Mouse (Mus musculus): ENCODE measurements around the gene Zfp1.

Zfp1 gene

GRCm38 (mm10) chr8:111643264-111644141 is at the start of gene Zfp1:
Gene Zfp1 (plus strand): TSS chr8:111643401.
- DNase-seq (ENCODE audit: low read depth), result peak; percentile 97

GRCm38 (mm10) chr8:111594044-111594840 is 49.0 kb upstream of the Zfp1 start:
- peak; percentile 54 for DNase-seq (ENCODE audit: low read depth)

- DNase-seq (ENCODE audit: low read depth), result peak; percentile 63
Measured at GRCm38 (mm10) chr8:111594951-111595350, 48.2 kb upstream of the Zfp1 start.

GRCm38 (mm10) chr8:111595712-111596484 is 47.3 kb upstream of the Zfp1 start:
- peak; percentile 99 for DNase-seq (ENCODE audit: low read depth)

- DNase-seq (ENCODE audit: low read depth), result no peak
Measured at GRCm38 (mm10) chr8:111596485-111596821, 46.7 kb upstream of the Zfp1 start.

DNA sequence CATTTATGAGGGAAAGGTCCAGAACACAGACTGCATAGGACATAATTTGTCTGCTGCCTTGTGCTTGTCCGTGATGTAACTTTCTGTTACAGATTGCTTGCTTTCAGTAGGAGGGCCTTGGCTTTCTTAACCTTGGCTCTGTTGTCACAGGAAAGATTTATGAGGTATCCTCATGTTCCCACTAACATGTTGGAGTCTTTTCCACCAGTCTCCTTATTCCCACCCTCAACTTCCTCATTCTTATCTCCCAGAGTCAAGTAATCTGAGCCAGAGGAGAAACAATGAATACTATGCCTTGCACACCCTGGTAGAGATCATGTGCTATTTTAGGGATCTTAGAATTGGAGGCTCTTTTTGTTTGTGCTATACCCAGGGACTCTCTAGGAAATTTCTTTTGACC is 45.9 kb upstream of the Zfp1 start:
- DNase-seq (ENCODE audit: low read depth), result peak; percentile 58

DNA sequence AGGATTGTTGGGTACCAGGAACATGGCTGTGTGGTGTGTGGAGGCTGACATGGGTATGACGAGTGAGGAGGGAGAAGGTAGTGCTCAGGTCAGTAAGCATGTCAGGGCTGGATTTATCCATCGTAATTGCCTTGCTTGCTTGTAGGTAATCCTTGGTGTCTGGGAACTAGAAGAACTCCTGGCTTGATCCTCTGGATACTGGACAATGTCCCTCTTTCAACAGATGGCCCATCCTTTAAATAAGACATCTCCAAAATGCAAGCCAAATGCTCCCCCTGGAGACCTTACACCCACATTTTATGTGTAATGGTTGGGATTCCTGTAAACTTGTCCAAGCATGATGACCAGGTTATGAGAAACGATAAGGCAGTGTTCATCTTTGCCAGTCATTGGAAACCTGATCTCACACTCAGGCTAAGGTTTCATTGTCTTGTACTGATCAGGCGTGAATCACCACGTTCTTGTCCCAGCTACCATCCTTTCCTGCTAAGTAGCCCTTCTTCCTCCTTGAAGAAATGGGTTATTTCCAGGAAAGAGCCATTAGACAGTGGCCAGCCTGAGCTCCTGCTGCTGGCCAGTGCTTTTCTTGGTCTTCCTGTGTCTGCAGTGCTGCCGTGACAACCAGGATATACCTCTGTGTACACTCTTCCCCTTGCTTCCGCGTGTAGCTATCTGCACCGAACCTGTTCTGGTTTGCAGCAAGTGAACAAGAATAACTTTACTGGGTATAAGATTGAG is 43.3 kb upstream of the Zfp1 start:
- DNase-seq (ENCODE audit: low read depth), result peak; percentile 67

- DNase-seq (ENCODE audit: low read depth), result no peak
Measured at GRCm38 (mm10) chr8:111602050-111602449, 41.2 kb upstream of the Zfp1 start.

DNA sequence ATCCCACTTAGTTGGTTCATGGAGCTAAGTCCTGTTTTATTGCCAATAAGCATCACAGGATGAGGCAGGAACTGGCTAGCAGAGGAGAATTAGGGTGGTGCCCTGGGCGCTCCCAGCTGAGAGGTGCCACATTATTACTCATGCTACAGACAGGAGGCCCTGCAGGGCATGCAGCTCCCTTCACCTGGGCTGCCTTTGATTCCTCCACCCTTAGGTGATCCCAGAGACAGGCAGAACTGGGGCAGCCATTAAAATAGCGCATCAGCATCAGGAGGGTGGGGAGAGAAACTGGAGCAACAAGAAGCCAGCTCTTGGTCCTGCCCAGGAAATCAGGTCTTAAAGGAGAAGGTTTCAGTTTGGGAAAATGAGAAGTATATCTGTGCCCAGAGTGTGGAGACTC is 38.2 kb upstream of the Zfp1 start:
- DNase-seq (ENCODE audit: low read depth), result no peak

- DNase-seq (ENCODE audit: low read depth), result no peak
Measured at GRCm38 (mm10) chr8:111606961-111607360, 36.2 kb upstream of the Zfp1 start.

DNA sequence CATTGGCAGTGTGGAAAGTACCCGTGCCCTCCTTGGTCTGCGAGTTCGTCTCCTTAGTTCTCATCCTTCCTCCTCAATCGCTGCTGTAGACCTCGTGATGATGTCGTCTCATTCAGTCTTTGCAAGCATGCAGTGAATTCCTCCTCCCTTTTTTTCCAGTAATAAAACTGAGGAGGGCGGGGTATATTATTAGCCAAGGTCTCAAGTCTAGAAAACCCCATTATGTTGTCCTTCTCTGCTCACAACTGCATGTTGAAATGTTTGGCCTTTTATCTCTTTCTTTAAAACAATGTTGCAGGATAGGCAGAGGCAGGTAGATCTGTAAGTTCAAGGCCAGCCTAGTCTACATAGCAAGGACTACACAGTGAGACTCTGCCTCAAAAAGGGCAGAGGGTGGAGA is 35.8 kb upstream of the Zfp1 start:
- no peak for DNase-seq (ENCODE audit: low read depth)

- peak; percentile 61 for DNase-seq (ENCODE audit: low read depth)
Measured at GRCm38 (mm10) chr8:111613181-111613580, 30.0 kb upstream of the Zfp1 start.

GRCm38 (mm10) chr8:111614786-111615701 is 28.2 kb upstream of the Zfp1 start:
- peak; percentile 84 for DNase-seq (ENCODE audit: low read depth)

- DNase-seq (ENCODE audit: low read depth), result peak; percentile 62
Measured at GRCm38 (mm10) chr8:111617812-111618211, 25.4 kb upstream of the Zfp1 start.

- DNase-seq (ENCODE audit: low read depth), result no peak
Measured at GRCm38 (mm10) chr8:111618273-111618672, 24.9 kb upstream of the Zfp1 start.

DNA sequence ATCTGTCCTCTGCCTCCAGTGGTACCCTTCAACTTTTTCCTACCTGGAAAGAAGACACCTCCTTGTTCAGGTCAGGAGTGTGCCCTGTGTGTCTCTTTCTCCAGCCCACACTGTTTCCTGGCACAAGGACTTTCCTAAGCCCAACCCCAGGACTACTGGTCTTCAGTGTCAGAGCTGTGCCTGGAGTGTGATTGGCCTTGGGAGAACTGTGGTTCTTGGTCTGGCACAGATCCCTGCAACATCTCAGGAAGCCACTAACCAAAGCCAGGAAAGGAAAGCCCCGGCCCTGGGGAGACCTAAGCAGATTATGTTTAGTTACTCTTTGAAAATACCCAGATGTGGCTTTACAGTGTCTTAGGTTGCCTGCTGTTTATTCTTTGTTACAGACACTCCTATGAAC is 23.3 kb upstream of the Zfp1 start:
- peak; percentile 93 for DNase-seq (ENCODE audit: low read depth)

GRCm38 (mm10) chr8:111622104-111622503 is 21.1 kb upstream of the Zfp1 start:
- DNase-seq (ENCODE audit: low read depth), result no peak

GRCm38 (mm10) chr8:111622553-111622952 is 20.6 kb upstream of the Zfp1 start:
- DNase-seq (ENCODE audit: low read depth), result no peak

DNA sequence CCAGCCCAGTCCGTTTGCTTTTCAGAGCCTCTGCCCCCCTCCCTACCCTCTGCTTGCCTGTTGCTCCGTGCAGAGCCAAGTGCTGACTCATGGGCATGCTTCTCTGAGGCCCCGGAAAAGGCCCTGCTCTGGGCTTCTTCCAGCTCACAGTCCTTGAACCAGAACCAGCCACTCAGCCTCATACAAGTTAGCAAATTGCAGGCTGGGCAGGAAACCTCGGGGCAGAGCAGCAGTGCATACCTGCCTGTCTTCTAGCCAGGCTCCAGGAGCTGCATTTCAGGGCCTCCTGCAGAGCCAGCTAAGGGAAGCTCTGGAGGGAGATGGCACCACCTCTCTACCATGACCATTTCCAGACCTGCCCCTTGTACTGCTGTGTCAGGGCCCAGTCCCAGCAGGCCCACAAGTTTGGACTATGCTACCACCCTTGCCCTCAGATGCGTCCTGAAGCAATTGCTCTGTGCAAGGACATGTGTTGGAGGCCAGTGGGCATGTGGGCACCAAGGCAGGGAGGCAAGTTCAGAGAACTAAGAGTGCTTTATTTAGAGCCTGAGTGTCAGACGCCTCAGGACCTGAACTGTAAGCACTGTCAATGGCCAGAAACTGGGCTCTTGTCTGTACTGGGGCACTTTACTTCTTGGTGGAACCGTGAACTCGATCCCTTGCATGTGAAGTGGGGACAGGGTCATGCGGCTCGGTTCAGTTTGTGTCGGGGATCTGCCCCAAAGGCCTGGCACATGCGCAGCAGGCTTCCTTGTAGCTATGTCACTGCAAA is 18.9 kb upstream of the Zfp1 start:
- DNase-seq (ENCODE audit: low read depth), result peak; percentile 77

- no peak for DNase-seq (ENCODE audit: low read depth)
Measured at GRCm38 (mm10) chr8:111624853-111625221, 18.4 kb upstream of the Zfp1 start.

All from 416B (cell line).